Mouse (Mus musculus) stomach, postnatal 0 days (tissue): ENCODE data around the gene Dnmt3l.

Experiments
- CTCF ChIP-seq: IDR thresholded peaks from 2 replicates; pipeline ENCODE4 v1.5.1; 2016; ENCODE audit warnings: antibody characterized with exemption, low read depth, mild to moderate bottlenecking, moderate library complexity
- EP300 ChIP-seq: optimal IDR thresholded peaks from 2 replicates; pipeline ENCODE3; 2016; ENCODE audit warnings: antibody characterized with exemption

- TF ChIP-seq CTCF (no peak), EP300 (no peak)
These were observed 28.9 kb upstream of the Dnmt3l start for GRCm38 (mm10) chr10:78012661-78013495.
